Mouse (Mus musculus): ENCODE data around the gene Plin5. TPM values are rescaled to one million over a fixed set of nuclear protein-coding genes. Genes with fewer than 3 reads are reported as not detected.

Gene Plin5
- polyA plus RNA-seq, 1 experiment from 2014 or later, result 0.15 TPM

DNA sequence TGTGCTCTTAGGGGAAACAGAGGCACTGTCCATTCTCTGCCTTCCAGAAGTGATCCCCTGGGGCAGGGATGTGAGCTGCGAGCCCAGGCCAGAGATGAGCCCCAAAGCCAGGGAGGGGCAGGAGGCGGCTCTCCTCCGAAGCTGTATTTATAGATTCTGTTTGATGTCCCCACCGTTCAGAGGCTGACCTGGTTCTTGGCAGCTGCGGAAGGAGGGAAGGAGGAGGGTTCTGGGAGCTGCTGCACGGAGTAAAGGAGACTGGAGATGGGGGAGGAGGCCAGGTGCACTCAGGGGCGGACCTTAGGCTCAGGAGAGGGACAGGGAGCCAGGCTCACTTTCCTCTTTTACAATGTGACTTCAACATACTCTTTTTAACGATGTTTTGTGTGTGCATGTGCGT, 28.7 kb upstream of the Plin5 start:
- H3K4me2 ChIP-seq (replicated peaks), result no peak overlapping the region
- H3K27me3 ChIP-seq, result peaks cover 97% of the 10 kb centered on the region
- H3K4me1 ChIP-seq, result peaks cover 21% of the 10 kb centered on the region
- H3K27ac ChIP-seq, result no peak overlapping the region
- 20% methylated on average over 9 of the region's 9 CpGs for WGBS
- no peak overlapping the region for H3K9ac ChIP-seq
- no peak for ATAC-seq (ENCODE audit: insufficient number of reproducible peaks, insufficient read depth, low FRiP score, low TSS enrichment)
- no peaks in the 10 kb centered on the region for H3K36me3 ChIP-seq
- H3K9me3 ChIP-seq, result no peaks in the 10 kb centered on the region
- no peak overlapping the region for H3K4me3 ChIP-seq

- Histone ChIP-seq H3K27ac (no peak overlapping the region), H3K36me3 (no peaks in the 10 kb centered on the region), H3K4me1 (peaks cover 24% of the 10 kb centered on the region), H3K9ac (no peak overlapping the region), H3K27me3 (peaks cover 97% of the 10 kb centered on the region), H3K4me3 (no peak overlapping the region), H3K9me3 (no peaks in the 10 kb centered on the region), H3K4me2 (replicated peaks) (no peak overlapping the region)
- ATAC-seq (ENCODE audit: insufficient number of reproducible peaks, insufficient read depth, low FRiP score, low TSS enrichment), result no peak
- 75% methylated on average over 9 of the region's 9 CpGs for whole genome bisulfite sequencing
Measured at GRCm38 (mm10) chr17:56144546-56144945, 27.1 kb upstream of the Plin5 start.

DNA sequence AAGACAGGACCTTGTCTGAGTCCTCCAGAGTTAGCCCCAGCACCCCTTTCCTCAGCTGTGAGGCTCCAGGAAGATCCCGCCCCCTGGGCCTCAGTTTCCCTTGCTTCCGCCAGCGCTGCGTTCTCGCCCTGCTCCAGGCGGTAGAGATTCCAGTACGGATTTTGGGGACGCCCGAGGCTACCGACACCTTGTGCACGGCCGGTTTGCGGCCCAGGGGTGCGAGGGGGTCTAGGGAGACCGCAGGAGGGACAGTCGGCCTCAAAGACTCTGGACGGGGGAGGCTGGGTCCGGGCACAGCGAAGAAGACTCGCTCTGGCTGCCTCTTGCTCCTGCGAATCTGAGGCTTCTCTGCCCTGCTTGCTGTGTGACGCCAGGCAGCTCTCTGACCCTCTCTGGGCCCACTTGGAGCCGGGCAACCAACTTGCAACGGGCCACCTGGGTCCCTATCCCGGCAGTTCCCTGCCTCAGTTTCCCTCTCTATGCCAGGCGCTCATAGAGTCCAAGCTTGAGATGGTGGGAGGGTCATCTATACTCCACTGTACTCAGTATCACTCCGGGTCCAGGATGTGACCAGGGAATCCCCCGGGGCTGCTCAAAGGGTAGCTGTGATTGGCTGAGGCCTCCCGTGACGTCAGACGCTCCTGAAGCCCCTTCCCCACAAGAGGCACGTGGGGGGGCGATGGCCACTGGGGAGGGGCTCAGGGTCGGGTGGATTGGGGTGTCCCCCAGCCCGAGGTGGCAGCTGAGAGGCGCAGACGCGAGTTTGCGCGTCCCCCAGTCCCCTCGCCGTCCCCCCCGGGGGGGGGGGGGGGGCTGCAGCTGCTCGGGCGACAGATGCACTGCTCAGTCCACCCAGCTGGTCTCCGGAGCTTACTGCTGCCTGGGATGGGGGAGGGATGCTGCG, 24.6 kb upstream of the Plin5 start:
- Histone ChIP-seq H3K9me3 (no peaks in the 10 kb centered on the region), H3K4me2 (replicated peaks) (peak overlapping the region; percentile 69), H3K27ac (no peak overlapping the region), H3K9ac (peak overlapping the region; percentile 47; the same call in 1 of the 2 replicates), H3K36me3 (no peaks in the 10 kb centered on the region), H3K4me3 (peak overlapping the region; percentile 35), H3K27me3 (peaks cover 95% of the 10 kb centered on the region), H3K4me1 (peaks cover 28% of the 10 kb centered on the region)
- under 1% methylated on average over 39 of the region's 47 CpGs for WGBS
- ATAC-seq (ENCODE audit: insufficient number of reproducible peaks, insufficient read depth, low FRiP score, low TSS enrichment), result peak; percentile 12; the same call in 1 of the 2 replicates

GRCm38 (mm10) chr17:56139858-56140595, 22.6 kb upstream of the Plin5 start, which contains the start of gene Sema6b:
Gene Sema6b, minus strand, starts transcription at chr17:56140343.
- WGBS, result 2% methylated on average over 74 of the region's 79 CpGs
- Histone ChIP-seq H3K9me3 (no peaks in the 10 kb centered on the region), H3K4me3 (peak within 1 kb of the TSS; percentile 76), H3K27ac (no peak within 1 kb of the TSS), H3K4me1 (peaks cover 38% of the 10 kb centered on the region), H3K27me3 (peaks cover 82% of the 10 kb centered on the region), H3K9ac (peak within 1 kb of the TSS; percentile 61), H3K36me3 (no peaks in the 10 kb centered on the region), H3K4me2 (replicated peaks) (peak within 1 kb of the TSS; percentile 97)
- ATAC-seq (ENCODE audit: insufficient number of reproducible peaks, insufficient read depth, low FRiP score, low TSS enrichment), result no peak

DNA sequence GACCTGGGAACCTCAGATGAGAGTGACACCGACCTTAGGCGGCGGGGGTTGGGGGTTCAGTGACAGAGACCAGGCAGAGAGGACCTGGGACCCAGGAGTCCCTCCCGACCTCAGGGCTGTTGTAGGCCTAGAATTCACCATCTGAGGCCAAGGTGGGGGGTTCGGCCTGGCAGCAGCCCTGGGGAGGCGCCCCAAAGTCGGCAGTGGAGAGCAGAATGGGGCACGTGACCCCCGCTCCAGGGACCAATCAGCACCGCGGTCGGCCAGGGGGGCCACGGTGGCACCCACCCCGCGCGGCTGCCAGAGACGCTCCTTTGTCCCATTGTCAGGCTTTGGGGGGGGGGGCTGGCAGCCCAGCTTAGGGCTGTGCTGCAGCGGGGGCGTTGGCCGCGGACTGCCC, 22.0 kb upstream of the Plin5 start:
- 6% methylated on average over 21 of the region's 21 CpGs for WGBS
- H3K4me3 ChIP-seq, result peak overlapping the region; percentile 76
- H3K4me1 ChIP-seq, result peaks cover 44% of the 10 kb centered on the region
- peaks cover 77% of the 10 kb centered on the region for H3K27me3 ChIP-seq
- peak overlapping the region; percentile 61 for H3K9ac ChIP-seq
- H3K27ac ChIP-seq, result no peak overlapping the region
- ATAC-seq (ENCODE audit: insufficient number of reproducible peaks, insufficient read depth, low FRiP score, low TSS enrichment), result no peak
- no peaks in the 10 kb centered on the region for H3K9me3 ChIP-seq
- H3K4me2 ChIP-seq (replicated peaks), result peak overlapping the region; percentile 97
- H3K36me3 ChIP-seq, result no peaks in the 10 kb centered on the region

DNA sequence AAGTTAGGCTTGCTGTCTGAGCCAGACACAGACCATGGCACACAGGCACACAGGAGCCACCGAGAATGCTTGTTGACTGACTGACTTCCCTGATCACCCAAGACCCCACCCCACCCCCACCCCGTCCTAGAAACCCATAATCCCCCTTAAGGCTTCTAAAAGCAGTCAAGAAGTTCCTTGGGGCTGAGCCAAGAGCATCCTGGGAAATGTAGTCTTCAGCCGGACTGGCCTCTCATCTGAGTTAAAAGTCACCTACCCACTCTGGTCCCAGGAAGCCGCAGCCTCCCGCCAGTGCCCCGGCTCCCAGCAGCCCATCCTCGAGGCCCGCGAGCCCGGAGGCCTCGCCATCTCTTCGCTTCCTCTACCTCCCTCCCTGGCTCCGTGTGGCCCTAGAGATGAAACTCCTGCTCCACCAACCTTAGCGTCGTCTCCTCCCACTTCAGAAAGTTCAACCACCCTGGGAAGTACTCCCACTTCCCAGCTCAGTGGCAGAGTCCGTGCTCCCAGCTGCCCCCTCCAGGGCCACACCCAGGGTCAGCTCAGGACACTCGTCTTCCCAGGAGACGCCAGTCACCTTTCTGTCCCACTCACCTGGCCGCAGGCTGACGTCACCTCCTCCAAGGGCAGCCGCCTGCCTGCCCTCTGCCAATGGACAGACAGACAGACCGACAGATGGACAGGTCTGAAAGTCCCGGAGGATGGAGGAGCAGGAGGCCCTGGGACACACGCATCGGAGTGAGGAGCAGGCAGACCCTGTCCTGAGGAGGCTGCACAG, 20.6 kb upstream of the Plin5 start:
- H3K9ac ChIP-seq, result no peak overlapping the region

DNA sequence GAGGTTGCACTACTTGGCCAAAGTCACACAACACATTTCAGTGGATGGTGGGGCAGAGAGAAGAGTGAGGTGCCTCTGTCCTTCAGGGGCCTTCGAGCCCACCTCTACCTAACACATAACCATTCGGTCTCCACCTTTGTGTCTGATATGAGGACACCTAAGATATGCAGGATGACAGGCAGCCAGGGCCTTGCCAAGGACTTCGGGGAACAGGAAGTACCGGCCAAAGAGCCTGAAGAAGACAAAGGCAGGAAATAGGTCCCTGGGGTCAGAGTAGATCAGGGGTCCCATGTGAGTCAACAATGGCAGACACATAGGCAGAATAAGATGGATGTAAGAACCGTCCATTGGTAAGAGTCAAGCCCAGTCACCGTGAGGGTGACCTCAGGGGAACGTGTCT, 19.2 kb upstream of the Plin5 start:
- H3K27ac ChIP-seq, result no peak overlapping the region
- no peaks in the 10 kb centered on the region for H3K36me3 ChIP-seq
- peaks cover 42% of the 10 kb centered on the region for H3K4me1 ChIP-seq
- peaks cover 49% of the 10 kb centered on the region for H3K27me3 ChIP-seq
- H3K9me3 ChIP-seq, result no peaks in the 10 kb centered on the region
- ATAC-seq (ENCODE audit: insufficient number of reproducible peaks, insufficient read depth, low FRiP score, low TSS enrichment), result no peak
- WGBS, result 85% methylated on average over 7 of the region's 7 CpGs
- no peak overlapping the region for H3K9ac ChIP-seq
- no peak overlapping the region for H3K4me3 ChIP-seq
- H3K4me2 ChIP-seq (replicated peaks), result no peak overlapping the region

More for the DNA sequence above, 20.6 kb upstream of the Plin5 start:
- H3K36me3 ChIP-seq, result no peaks in the 10 kb centered on the region
- peaks cover 64% of the 10 kb centered on the region for H3K27me3 ChIP-seq
- peak overlapping the region; percentile 25 for H3K4me2 ChIP-seq (replicated peaks)
- peak overlapping the region; percentile 9; the same call in 1 of the 2 replicates for H3K4me3 ChIP-seq
- H3K9me3 ChIP-seq, result no peaks in the 10 kb centered on the region
- no peak overlapping the region for H3K27ac ChIP-seq
- ATAC-seq (ENCODE audit: insufficient number of reproducible peaks, insufficient read depth, low FRiP score, low TSS enrichment), result no peak
- H3K4me1 ChIP-seq, result peaks cover 53% of the 10 kb centered on the region
- 12% methylated on average over 25 of the region's 25 CpGs for WGBS

DNA sequence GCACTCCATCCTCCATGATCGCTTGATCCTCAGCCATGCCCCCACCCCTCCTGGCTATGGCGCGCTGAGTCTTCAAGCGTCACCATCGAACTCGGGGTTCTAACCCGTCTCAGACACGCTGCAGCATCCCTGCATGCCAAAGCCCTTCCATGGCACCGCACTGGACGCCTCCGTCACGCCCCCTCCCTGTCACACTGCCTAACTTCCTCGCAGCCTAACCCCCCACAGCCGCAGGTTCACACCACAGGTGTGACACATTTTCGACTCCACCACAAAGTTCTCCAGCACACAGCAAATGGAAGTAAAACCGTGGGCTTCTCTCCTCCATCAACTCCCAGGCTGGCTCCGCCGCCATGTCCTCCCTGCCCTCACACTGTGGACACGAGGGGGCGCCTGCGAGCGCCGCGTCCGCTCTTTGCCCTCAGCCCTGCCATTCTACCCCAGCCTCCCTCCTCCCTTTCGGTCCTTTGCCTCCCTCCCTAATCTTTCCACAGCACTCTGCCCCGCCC, 17.1 kb upstream of the Plin5 start:
- peak overlapping the region; percentile 49 for H3K4me2 ChIP-seq (replicated peaks)
- H3K9ac ChIP-seq, result no peak overlapping the region

DNA sequence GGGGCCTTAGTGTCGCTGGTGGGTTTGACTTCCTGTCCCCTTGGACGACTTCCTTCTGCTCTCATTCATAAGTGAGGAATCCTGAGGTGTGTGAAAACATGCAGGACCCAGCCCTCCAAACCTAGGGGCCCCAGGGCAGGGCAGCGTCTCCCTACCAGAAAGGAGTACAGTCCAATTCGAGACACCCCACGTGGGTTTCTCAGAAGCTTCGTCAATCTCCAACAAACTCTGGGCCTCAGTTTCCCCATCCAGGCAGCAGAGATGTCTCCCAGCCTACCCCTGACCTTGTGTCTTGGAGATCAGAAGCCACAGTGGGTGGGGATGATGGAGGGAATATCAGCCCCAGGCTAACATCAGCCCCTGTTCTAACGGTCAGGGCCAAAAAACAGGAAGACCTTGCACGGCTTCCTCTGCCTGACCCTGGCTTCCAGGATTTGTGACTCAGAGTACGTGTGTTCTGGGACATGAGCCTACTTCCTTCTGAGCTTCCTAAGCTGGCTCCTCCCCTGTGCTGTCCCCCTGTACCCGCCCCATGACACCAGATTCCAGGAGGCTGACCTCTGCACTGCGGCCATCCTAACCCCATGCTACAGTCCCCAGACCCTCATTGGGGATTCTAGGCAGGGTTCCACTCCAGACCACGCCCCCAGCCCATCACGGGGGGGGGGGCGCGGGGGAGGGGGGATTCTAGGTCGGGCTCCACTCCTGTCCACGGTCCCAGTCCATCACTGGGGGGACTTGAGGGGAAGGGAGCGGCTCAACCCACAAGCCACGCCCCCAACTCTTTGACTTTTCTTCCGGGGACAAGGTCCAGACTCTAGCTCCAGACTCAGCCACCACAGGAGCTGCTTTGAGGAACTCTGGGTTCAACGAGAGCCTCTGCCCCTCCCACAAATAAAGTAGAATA, 16.3 kb upstream of the Plin5 start:
- ATAC-seq (ENCODE audit: insufficient number of reproducible peaks, insufficient read depth, low FRiP score, low TSS enrichment), result 0 out of 2 replicates have a peak, but pooled peaks have one; percentile 35
- H3K4me1 ChIP-seq, result peaks cover 30% of the 10 kb centered on the region
- no peaks in the 10 kb centered on the region for H3K36me3 ChIP-seq
- 0 out of 2 replicates have a peak overlapping the region, but pooled peaks have one; percentile 17 for H3K27ac ChIP-seq
- H3K4me3 ChIP-seq, result peak overlapping the region; percentile 23
- H3K4me2 ChIP-seq (replicated peaks), result peak overlapping the region; percentile 49
- H3K9ac ChIP-seq, result no peak overlapping the region
- peaks cover 21% of the 10 kb centered on the region for H3K27me3 ChIP-seq
- no peaks in the 10 kb centered on the region for H3K9me3 ChIP-seq
- WGBS, result 23% methylated on average over 17 of the region's 21 CpGs

More for the DNA sequence above, 17.1 kb upstream of the Plin5 start:
- Histone ChIP-seq H3K4me3 (peak overlapping the region; percentile 23), H3K27me3 (peaks cover 29% of the 10 kb centered on the region), H3K36me3 (no peaks in the 10 kb centered on the region), H3K4me1 (peaks cover 34% of the 10 kb centered on the region), H3K27ac (no peak overlapping the region), H3K9me3 (no peaks in the 10 kb centered on the region)
- 3% methylated on average over 27 of the region's 27 CpGs for WGBS
- ATAC-seq (ENCODE audit: insufficient number of reproducible peaks, insufficient read depth, low FRiP score, low TSS enrichment), result no peak

GRCm38 (mm10) chr17:56132661-56133060, 15.3 kb upstream of the Plin5 start:
- Histone ChIP-seq H3K4me3 (no peak overlapping the region), H3K36me3 (no peaks in the 10 kb centered on the region), H3K27me3 (peaks cover 12% of the 10 kb centered on the region; the same call in 1 of the 2 replicates), H3K27ac (no peak overlapping the region), H3K4me2 (replicated peaks) (no peak overlapping the region), H3K9ac (no peak overlapping the region; the same call in 1 of the 2 replicates), H3K9me3 (no peaks in the 10 kb centered on the region), H3K4me1 (peaks cover 25% of the 10 kb centered on the region)
- WGBS, result 5% methylated on average over 14 of the region's 14 CpGs
- no peak for ATAC-seq (ENCODE audit: insufficient number of reproducible peaks, insufficient read depth, low FRiP score, low TSS enrichment)
